Mouse (Mus musculus): Measurements from ENCODE around the gene Stk10. TPM values are rescaled to one million over a fixed set of nuclear protein-coding genes. Genes with fewer than 3 reads are reported as not detected.
A peak's percentile ranks its signal among the peaks of the same experiment; 100 is the strongest.
"Not testable (repeated sequence)": the region's sequence is repeated elsewhere in the genome, so short reads cannot be mapped to it uniquely, and the experiment has no call there.

Gene Stk10
- polyA plus RNA-seq, 1 experiment from 2014 or later = 2.0 TPM

DNA sequence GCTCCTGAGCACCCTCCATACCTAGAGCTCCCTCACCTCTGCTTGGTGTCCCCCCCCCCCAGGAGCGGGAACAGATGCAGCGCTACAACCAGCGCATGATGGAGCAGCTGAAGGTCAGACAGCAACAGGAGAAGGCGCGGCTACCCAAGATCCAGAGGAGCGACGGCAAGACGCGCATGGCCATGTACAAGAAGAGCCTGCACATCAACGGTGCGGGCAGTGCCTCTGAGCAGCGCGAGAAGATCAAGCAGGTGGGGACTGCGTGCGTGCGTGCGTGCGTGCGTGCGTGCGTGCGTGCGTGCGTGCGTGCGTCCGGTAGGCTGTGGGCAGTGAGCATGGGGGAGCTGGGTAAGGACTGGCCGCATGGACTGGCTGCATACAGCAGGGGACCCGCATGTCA, 81.4 kb downstream of the Stk10 start:
- Histone ChIP-seq H3K27ac (replicated peaks; ENCODE audit: low read depth, low read length) (no peak overlapping the region), H3K4me2 (ENCODE audit: low read depth, severe bottlenecking) (no peak overlapping the region), H3K9ac (ENCODE audit: low read length) (no peak overlapping the region), H3K4me3 (ENCODE audit: low read depth, low read length) (no peak overlapping the region), H3K36me3 (ENCODE audit: control insufficient read depth, insufficient read depth, low read length) (no peaks in the 10 kb centered on the region; the same call in 1 of the 2 replicates), H3K9me3 (ENCODE audit: control insufficient read depth, low read length) (no peaks in the 10 kb centered on the region), H3K4me1 (ENCODE audit: control insufficient read depth, insufficient read depth, low read length) (peaks cover 19% of the 10 kb centered on the region), H3K27me3 (ENCODE audit: control insufficient read depth, insufficient read depth, low read length) (no peaks in the 10 kb centered on the region)
- no peak for DNase-seq (ENCODE audit: low spot score)
- ATAC-seq (ENCODE audit: insufficient number of reproducible peaks, low FRiP score, low TSS enrichment, low read depth) = no peak
- 95% methylated on average over 29 of the region's 29 CpGs for WGBS

- no peaks in the 10 kb centered on the region; the same call in 1 of the 2 replicates for H3K36me3 ChIP-seq (ENCODE audit: control insufficient read depth, insufficient read depth, low read length)
- H3K27me3 ChIP-seq (ENCODE audit: control insufficient read depth, insufficient read depth, low read length) = no peaks in the 10 kb centered on the region
- ATAC-seq (ENCODE audit: insufficient number of reproducible peaks, low FRiP score, low TSS enrichment, low read depth) (no peak; the same call in 1 of the 2 replicates), DNase-seq (ENCODE audit: low spot score) (peak; percentile 47)
- no peaks in the 10 kb centered on the region for H3K9me3 ChIP-seq (ENCODE audit: control insufficient read depth, low read length)
- H3K9ac ChIP-seq (ENCODE audit: low read length) = no peak overlapping the region
- peak overlapping the region; percentile 18; the same call in 1 of the 2 replicates for H3K4me2 ChIP-seq (ENCODE audit: low read depth, severe bottlenecking)
- H3K27ac ChIP-seq (replicated peaks; ENCODE audit: low read depth, low read length) = no peak overlapping the region
- H3K4me3 ChIP-seq (ENCODE audit: low read depth, low read length) = no peak overlapping the region
- peaks cover 19% of the 10 kb centered on the region for H3K4me1 ChIP-seq (ENCODE audit: control insufficient read depth, insufficient read depth, low read length)
- WGBS = 10% methylated on average over 11 of the region's 11 CpGs
These were observed 82.5 kb downstream of the Stk10 start for GRCm38 (mm10) chr11:32615561-32615960.

DNA sequence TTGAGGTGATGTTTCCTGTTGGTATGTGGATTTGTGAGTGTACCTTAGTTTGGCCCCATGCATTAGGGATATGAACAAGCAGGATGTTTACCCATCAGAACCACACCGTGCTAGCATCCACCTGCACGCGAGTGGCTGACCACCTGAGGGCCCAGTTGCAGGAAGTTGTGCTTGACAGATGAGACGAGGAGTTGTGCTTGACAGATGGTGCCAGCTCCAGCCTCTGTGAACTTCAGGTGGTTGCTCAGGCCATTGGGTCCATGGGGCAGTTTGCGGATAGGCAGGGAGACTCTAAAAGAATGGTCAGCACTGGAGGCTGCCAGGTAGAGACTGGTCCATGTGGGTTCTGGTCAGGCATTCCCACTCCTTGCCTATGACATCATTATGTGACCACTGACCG, 83.0 kb downstream of the Stk10 start:
- DNase-seq (ENCODE audit: low spot score) (no peak), ATAC-seq (ENCODE audit: insufficient number of reproducible peaks, low FRiP score, low TSS enrichment, low read depth) (no peak)
- Histone ChIP-seq H3K27me3 (ENCODE audit: control insufficient read depth, insufficient read depth, low read length) (no peaks in the 10 kb centered on the region), H3K36me3 (ENCODE audit: control insufficient read depth, insufficient read depth, low read length) (no peaks in the 10 kb centered on the region; the same call in 1 of the 2 replicates), H3K4me2 (ENCODE audit: low read depth, severe bottlenecking) (peak overlapping the region; percentile 18; the same call in 1 of the 2 replicates), H3K4me1 (ENCODE audit: control insufficient read depth, insufficient read depth, low read length) (peaks cover 19% of the 10 kb centered on the region), H3K27ac (replicated peaks; ENCODE audit: low read depth, low read length) (no peak overlapping the region), H3K4me3 (ENCODE audit: low read depth, low read length) (no peak overlapping the region), H3K9me3 (ENCODE audit: control insufficient read depth, low read length) (no peaks in the 10 kb centered on the region), H3K9ac (ENCODE audit: low read length) (no peak overlapping the region)
- 73% methylated on average over 6 of the region's 6 CpGs for WGBS

DNA sequence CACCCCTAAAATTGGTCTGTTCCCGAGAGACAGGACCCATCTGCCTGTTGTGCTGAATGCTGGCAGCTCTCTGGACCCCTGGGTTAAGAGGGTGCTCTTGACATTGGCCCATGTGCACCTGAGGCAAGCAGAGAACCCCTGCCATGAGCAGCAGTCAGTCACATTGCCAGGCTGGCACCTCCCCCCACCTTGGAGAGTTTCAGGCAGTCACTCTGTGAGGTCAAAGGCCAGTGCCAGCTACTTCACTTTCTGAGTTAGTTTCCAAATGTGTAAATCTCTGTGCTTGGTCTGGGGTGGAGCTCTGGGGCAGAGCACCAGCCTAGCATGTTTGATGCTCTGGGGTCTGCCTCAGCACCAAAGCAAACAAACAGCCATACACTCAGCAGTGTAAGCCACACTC, 84.9 kb downstream of the Stk10 start:
- Histone ChIP-seq H3K27me3 (ENCODE audit: control insufficient read depth, insufficient read depth, low read length) (no peaks in the 10 kb centered on the region), H3K27ac (replicated peaks; ENCODE audit: low read depth, low read length) (no peak overlapping the region), H3K36me3 (ENCODE audit: control insufficient read depth, insufficient read depth, low read length) (no peaks in the 10 kb centered on the region; the same call in 1 of the 2 replicates), H3K4me3 (ENCODE audit: low read depth, low read length) (no peak overlapping the region), H3K4me1 (ENCODE audit: control insufficient read depth, insufficient read depth, low read length) (peaks cover 13% of the 10 kb centered on the region), H3K9me3 (ENCODE audit: control insufficient read depth, low read length) (no peaks in the 10 kb centered on the region), H3K9ac (ENCODE audit: low read length) (no peak overlapping the region), H3K4me2 (ENCODE audit: low read depth, severe bottlenecking) (no peak overlapping the region)
- ATAC-seq (ENCODE audit: insufficient number of reproducible peaks, low FRiP score, low TSS enrichment, low read depth) (no peak), DNase-seq (ENCODE audit: low spot score) (no peak)
- WGBS = 82% methylated on average over 1 of the region's 1 CpGs

DNA sequence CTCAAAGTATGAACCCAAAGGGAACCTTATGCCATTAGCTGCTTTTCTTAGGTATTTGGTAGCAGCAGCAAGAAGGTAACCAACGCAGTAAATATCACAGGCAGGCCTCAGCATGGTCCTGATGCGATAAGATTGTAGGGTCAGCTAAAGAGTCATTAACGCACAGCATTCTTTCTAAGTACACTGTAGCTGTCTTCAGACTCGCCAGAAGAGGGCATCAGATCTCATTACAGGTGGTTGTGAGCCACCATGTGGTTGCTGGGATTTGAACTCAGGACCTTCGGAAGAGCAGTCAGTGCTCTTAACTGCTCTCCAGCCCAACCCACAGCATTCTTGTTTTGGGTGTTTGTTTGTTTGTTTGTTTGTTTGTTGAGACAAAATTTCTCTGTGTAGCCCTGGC, 85.5 kb downstream of the Stk10 start:
- H3K27ac ChIP-seq (replicated peaks; ENCODE audit: low read depth, low read length); H3K4me2 ChIP-seq (ENCODE audit: low read depth, severe bottlenecking); H3K4me3 ChIP-seq (ENCODE audit: low read depth, low read length); H3K36me3 ChIP-seq (ENCODE audit: control insufficient read depth, insufficient read depth, low read length); H3K9me3 ChIP-seq (ENCODE audit: control insufficient read depth, low read length); H3K27me3 ChIP-seq (ENCODE audit: control insufficient read depth, insufficient read depth, low read length); ATAC-seq (ENCODE audit: insufficient number of reproducible peaks, low FRiP score, low TSS enrichment, low read depth); H3K9ac ChIP-seq (ENCODE audit: low read length); DNase-seq (ENCODE audit: low spot score): not testable (repeated sequence)
- WGBS = 84% methylated on average over 5 of the region's 5 CpGs
- peaks cover 13% of the 10 kb centered on the region for H3K4me1 ChIP-seq (ENCODE audit: control insufficient read depth, insufficient read depth, low read length)

DNA sequence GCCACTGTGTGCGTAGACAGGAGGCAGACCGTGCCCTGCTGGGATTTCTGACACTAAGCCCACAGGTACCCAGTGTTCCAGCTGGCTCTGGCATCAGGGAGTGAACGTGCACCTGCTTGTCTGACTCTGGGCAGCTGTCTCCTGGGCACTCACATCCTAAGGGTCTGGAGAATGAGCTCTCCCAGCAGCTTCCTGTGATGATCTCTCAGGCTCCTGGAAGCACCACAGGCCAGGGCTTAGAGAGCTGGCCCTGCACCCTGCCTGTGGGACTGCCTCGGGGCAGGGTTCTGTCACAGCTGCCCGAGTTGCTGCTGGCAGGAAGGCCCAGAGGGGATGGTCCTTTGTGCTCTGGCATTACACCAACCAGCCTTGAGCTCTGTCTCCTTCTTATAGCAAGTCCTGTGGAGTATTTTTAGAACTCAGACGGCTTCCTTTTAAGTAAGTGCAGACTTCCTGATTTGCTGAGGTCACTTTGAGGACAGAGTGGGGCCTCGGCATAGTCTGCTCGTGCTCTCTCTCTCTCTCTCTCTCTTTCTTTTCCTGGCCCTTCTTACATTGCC, 86.2 kb downstream of the Stk10 start:
- peak; percentile 38 for DNase-seq (ENCODE audit: low spot score)
- no peaks in the 10 kb centered on the region for H3K9me3 ChIP-seq (ENCODE audit: control insufficient read depth, low read length)
- H3K4me2 ChIP-seq (ENCODE audit: low read depth, severe bottlenecking) = no peak overlapping the region
- H3K9ac ChIP-seq (ENCODE audit: low read length) = no peak overlapping the region
- peak overlapping the region; percentile 52; the same call in 1 of the 2 replicates for H3K27ac ChIP-seq (replicated peaks; ENCODE audit: low read depth, low read length)
- H3K4me3 ChIP-seq (ENCODE audit: low read depth, low read length) = no peak overlapping the region
- H3K4me1 ChIP-seq (ENCODE audit: control insufficient read depth, insufficient read depth, low read length) = peaks cover 13% of the 10 kb centered on the region
- no peaks in the 10 kb centered on the region; the same call in 1 of the 2 replicates for H3K36me3 ChIP-seq (ENCODE audit: control insufficient read depth, insufficient read depth, low read length)
- ATAC-seq (ENCODE audit: insufficient number of reproducible peaks, low FRiP score, low TSS enrichment, low read depth) = peak; percentile 22; the same call in 1 of the 2 replicates
- no peaks in the 10 kb centered on the region for H3K27me3 ChIP-seq (ENCODE audit: control insufficient read depth, insufficient read depth, low read length)
- WGBS = 42% methylated on average over 8 of the region's 8 CpGs

GRCm38 (mm10) chr11:32619866-32620456, 86.9 kb downstream of the Stk10 start:
- no peaks in the 10 kb centered on the region for H3K27me3 ChIP-seq (ENCODE audit: control insufficient read depth, insufficient read depth, low read length)
- H3K9me3 ChIP-seq (ENCODE audit: control insufficient read depth, low read length) = no peaks in the 10 kb centered on the region
- no peak overlapping the region for H3K4me2 ChIP-seq (ENCODE audit: low read depth, severe bottlenecking)
- no peak for ATAC-seq (ENCODE audit: insufficient number of reproducible peaks, low FRiP score, low TSS enrichment, low read depth)
- peaks cover 13% of the 10 kb centered on the region for H3K4me1 ChIP-seq (ENCODE audit: control insufficient read depth, insufficient read depth, low read length)
- 89% methylated on average over 6 of the region's 6 CpGs for WGBS
- DNase-seq (ENCODE audit: low spot score) = no peak
- H3K36me3 ChIP-seq (ENCODE audit: control insufficient read depth, insufficient read depth, low read length) = no peaks in the 10 kb centered on the region; the same call in 1 of the 2 replicates
- H3K27ac ChIP-seq (replicated peaks; ENCODE audit: low read depth, low read length) = no peak overlapping the region
- H3K4me3 ChIP-seq (ENCODE audit: low read depth, low read length) = no peak overlapping the region
- H3K9ac ChIP-seq (ENCODE audit: low read length) = no peak overlapping the region

- Histone ChIP-seq H3K9me3 (ENCODE audit: control insufficient read depth, low read length) (no peaks in the 10 kb centered on the region), H3K36me3 (ENCODE audit: control insufficient read depth, insufficient read depth, low read length) (no peaks in the 10 kb centered on the region), H3K9ac (ENCODE audit: low read length) (no peak overlapping the region), H3K4me3 (ENCODE audit: low read depth, low read length) (no peak overlapping the region), H3K4me2 (ENCODE audit: low read depth, severe bottlenecking) (no peak overlapping the region), H3K4me1 (ENCODE audit: control insufficient read depth, insufficient read depth, low read length) (peaks cover 5% of the 10 kb centered on the region), H3K27me3 (ENCODE audit: control insufficient read depth, insufficient read depth, low read length) (no peaks in the 10 kb centered on the region), H3K27ac (replicated peaks; ENCODE audit: low read depth, low read length) (no peak overlapping the region)
- WGBS = 85% methylated on average over 12 of the region's 12 CpGs
- DNase-seq (ENCODE audit: low spot score) (no peak), ATAC-seq (ENCODE audit: insufficient number of reproducible peaks, low FRiP score, low TSS enrichment, low read depth) (no peak)
These were observed 88.8 kb downstream of the Stk10 start for GRCm38 (mm10) chr11:32621831-32622478.
